Mouse (Mus musculus) hindbrain, embryonic 10.5 days (tissue): ENCODE results near the gene Fblim1. TPM values are rescaled to one million over a fixed set of nuclear protein-coding genes. Genes with fewer than 3 reads are reported as not detected.
"Not testable (repeated sequence)": the region's sequence is repeated elsewhere in the genome, so short reads cannot be mapped to it uniquely, and the experiment has no call there.

Experiments used
- DNase-seq: peaks from one replicate; pipeline ENCODE4 v3.0.0-alpha.2; 2017; ENCODE audit warnings: low spot score
- H3K27ac ChIP-seq: fragments of 300-500 bp; sonication (generic); 2 replicates; pipeline ENCODE4 v1.5.1; 2016; ENCODE audit warnings: mild to moderate bottlenecking, moderate library complexity
- H3K27me3 ChIP-seq: fragments of 300-500 bp; sonication (generic); 2 replicates; pipeline ENCODE4 v1.6.1; 2016; ENCODE audit warnings: mild to moderate bottlenecking; ENCODE audit not compliant: poor library complexity, insufficient read depth, severe bottlenecking
- H3K36me3 ChIP-seq: fragments of 300-500 bp; sonication (generic); 2 replicates; pipeline ENCODE4 v1.6.1; 2016; ENCODE audit warnings: mild to moderate bottlenecking, moderate library complexity
- H3K4me1 ChIP-seq: fragments of 300-500 bp; sonication (generic); replicated peaks from 2 replicates; pipeline ENCODE4 v1.6.1; 2016; ENCODE audit warnings: mild to moderate bottlenecking
- H3K4me3 ChIP-seq: fragments of 300-500 bp; sonication (generic); 2 replicates; pipeline ENCODE4 v1.5.1; 2016; ENCODE audit warnings: mild to moderate bottlenecking, moderate library complexity
- H3K9me3 ChIP-seq: fragments of 300-500 bp; sonication (generic); 2 replicates; pipeline ENCODE4 v1.6.1; 2016; ENCODE audit warnings: mild to moderate bottlenecking, moderate library complexity
- WGBS: fragments of 180-500 bp; shearing (Covaris S2); methylation state at CpG from one replicate; pipeline ENCODE4 v1.1.7; 2016; 5-methylcytosine and 5-hydroxymethylcytosine counted together
- polyA plus RNA-seq: library from polyadenylated mRNA; unstranded; fragments of >200 nt; fragmentation: Nextera tagmentation; extraction: Ambion mirVana; gene quantifications from 2 replicates; pipeline ENCODE4 v1.2.1, GENCODE M21; 2016

The Fblim1 gene
- polyA plus RNA-seq, 1 experiment from 2014 or later = 33.7 TPM

GRCm38 (mm10) chr4:141554255-141554865 is 51.5 kb downstream of the Fblim1 start:
- H3K4me1 ChIP-seq = peaks cover 13% of the 10 kb centered on the region
- H3K9me3 ChIP-seq, DNase-seq, H3K4me3 ChIP-seq, H3K36me3 ChIP-seq, H3K27ac ChIP-seq: not testable (repeated sequence)
- 92% methylated on average over 8 of the region's 9 CpGs for WGBS
- H3K27me3 ChIP-seq = peaks cover 12% of the 10 kb centered on the region

- no peak overlapping the region for H3K27ac ChIP-seq
- no peaks in the 10 kb centered on the region for H3K27me3 ChIP-seq
- no peaks in the 10 kb centered on the region for H3K36me3 ChIP-seq
- DNase-seq = no peak
- no peaks in the 10 kb centered on the region for H3K9me3 ChIP-seq
- WGBS = 53% methylated on average over 2 of the region's 2 CpGs
- H3K4me3 ChIP-seq = no peak overlapping the region
- peaks cover 17% of the 10 kb centered on the region for H3K4me1 ChIP-seq
These were observed 53.4 kb downstream of the Fblim1 start for GRCm38 (mm10) chr4:141552484-141552883.

- peak overlapping the region; percentile 99 for H3K27ac ChIP-seq
- peaks cover 41% of the 10 kb centered on the region for H3K4me1 ChIP-seq
- H3K4me3 ChIP-seq = peak overlapping the region; percentile 77
- DNase-seq = no peak
- 29% methylated on average over 9 of the region's 9 CpGs for WGBS
- H3K9me3 ChIP-seq = no peaks in the 10 kb centered on the region
- no peaks in the 10 kb centered on the region for H3K27me3 ChIP-seq
- no peaks in the 10 kb centered on the region for H3K36me3 ChIP-seq
These were observed 58.6 kb downstream of the Fblim1 start for GRCm38 (mm10) chr4:141547299-141547698.

- under 1% methylated on average over 95 of the region's 98 CpGs for WGBS
- peak; percentile 91 for DNase-seq
- H3K27ac ChIP-seq = peak overlapping the region; percentile 99
- no peaks in the 10 kb centered on the region for H3K27me3 ChIP-seq
- no peaks in the 10 kb centered on the region for H3K9me3 ChIP-seq
- no peaks in the 10 kb centered on the region for H3K36me3 ChIP-seq
- H3K4me1 ChIP-seq = peaks cover 49% of the 10 kb centered on the region
- H3K4me3 ChIP-seq = peak overlapping the region; percentile 77
These were observed 59.3 kb downstream of the Fblim1 start for GRCm38 (mm10) chr4:141546334-141547200.

GRCm38 (mm10) chr4:141545743-141546333 is 60.1 kb downstream of the Fblim1 start:
- Histone ChIP-seq H3K27me3 (no peaks in the 10 kb centered on the region), H3K36me3 (no peaks in the 10 kb centered on the region), H3K4me3 (peak overlapping the region; percentile 77), H3K27ac (peak overlapping the region; percentile 99), H3K4me1 (peaks cover 51% of the 10 kb centered on the region), H3K9me3 (no peaks in the 10 kb centered on the region)
- peak; percentile 100 for DNase-seq
- under 1% methylated on average over 56 of the region's 56 CpGs for WGBS

GRCm38 (mm10) chr4:141545071-141545742 is 60.7 kb downstream of the Fblim1 start:
- Histone ChIP-seq H3K36me3 (no peaks in the 10 kb centered on the region), H3K27me3 (no peaks in the 10 kb centered on the region), H3K9me3 (no peaks in the 10 kb centered on the region), H3K4me3 (peak overlapping the region; percentile 77), H3K4me1 (peaks cover 51% of the 10 kb centered on the region), H3K27ac (peak overlapping the region; percentile 99)
- WGBS = under 1% methylated on average over 45 of the region's 45 CpGs
- DNase-seq = peak; percentile 60

- H3K27me3 ChIP-seq = no peaks in the 10 kb centered on the region
- peak overlapping the region; percentile 99; the same call in 1 of the 2 replicates for H3K27ac ChIP-seq
- no peak for DNase-seq
- H3K4me3 ChIP-seq = peak overlapping the region; percentile 77
- no peaks in the 10 kb centered on the region for H3K9me3 ChIP-seq
- WGBS = 51% methylated on average over 2 of the region's 2 CpGs
- H3K36me3 ChIP-seq = no peaks in the 10 kb centered on the region
- peaks cover 54% of the 10 kb centered on the region for H3K4me1 ChIP-seq
These were observed 61.4 kb downstream of the Fblim1 start for GRCm38 (mm10) chr4:141544536-141544935.

GRCm38 (mm10) chr4:141543593-141543992 is 62.3 kb downstream of the Fblim1 start:
- Histone ChIP-seq H3K27ac (no peak overlapping the region), H3K9me3 (no peaks in the 10 kb centered on the region), H3K4me3 (no peak overlapping the region), H3K4me1 (peaks cover 57% of the 10 kb centered on the region), H3K36me3 (no peaks in the 10 kb centered on the region), H3K27me3 (no peaks in the 10 kb centered on the region)
- DNase-seq = no peak
- WGBS = 76% methylated on average over 3 of the region's 3 CpGs

- no peak overlapping the region for H3K27ac ChIP-seq
- no peak overlapping the region for H3K4me3 ChIP-seq
- no peaks in the 10 kb centered on the region for H3K9me3 ChIP-seq
- H3K27me3 ChIP-seq = no peaks in the 10 kb centered on the region
- peaks cover 44% of the 10 kb centered on the region for H3K4me1 ChIP-seq
- H3K36me3 ChIP-seq = no peaks in the 10 kb centered on the region
- peak; percentile 22 for DNase-seq
- WGBS = 28% methylated on average over 7 of the region's 7 CpGs
These were observed 64.0 kb downstream of the Fblim1 start for GRCm38 (mm10) chr4:141541851-141542250.

- peaks cover 48% of the 10 kb centered on the region for H3K4me1 ChIP-seq
- H3K4me3 ChIP-seq = no peak overlapping the region
- no peak overlapping the region for H3K27ac ChIP-seq
- DNase-seq = no peak
- 80% methylated on average over 3 of the region's 3 CpGs for WGBS
- H3K36me3 ChIP-seq = no peaks in the 10 kb centered on the region
- H3K9me3 ChIP-seq = no peaks in the 10 kb centered on the region
- H3K27me3 ChIP-seq = no peaks in the 10 kb centered on the region
These were observed 65.1 kb downstream of the Fblim1 start for GRCm38 (mm10) chr4:141540844-141541243.

- peak overlapping the region; percentile 96 for H3K27ac ChIP-seq
- no peaks in the 10 kb centered on the region for H3K9me3 ChIP-seq
- no peaks in the 10 kb centered on the region for H3K27me3 ChIP-seq
- 52% methylated on average over 12 of the region's 12 CpGs for WGBS
- peaks cover 50% of the 10 kb centered on the region for H3K4me1 ChIP-seq
- peak overlapping the region; percentile 99 for H3K4me3 ChIP-seq
- no peak for DNase-seq
- no peaks in the 10 kb centered on the region for H3K36me3 ChIP-seq
These were observed 66.6 kb downstream of the Fblim1 start for GRCm38 (mm10) chr4:141539213-141539767.

- H3K36me3 ChIP-seq = no peaks in the 10 kb centered on the region
- WGBS = 2% methylated on average over 88 of the region's 88 CpGs
- H3K27ac ChIP-seq = peak within 1 kb of the TSS; percentile 96
- H3K4me3 ChIP-seq = peak within 1 kb of the TSS; percentile 99
- DNase-seq = peak; percentile 94
- H3K9me3 ChIP-seq = no peaks in the 10 kb centered on the region
- no peaks in the 10 kb centered on the region for H3K27me3 ChIP-seq
- peaks cover 56% of the 10 kb centered on the region for H3K4me1 ChIP-seq
These were observed 67.3 kb downstream of the Fblim1 start, which contains the start of gene Spen for GRCm38 (mm10) chr4:141538408-141539212. Gene Spen, minus strand, starts transcription at chr4:141538597.
